Comparison of ENCODE assay signal across 8 mouse cellular contexts in genomic region chr11:75190905-75191441, GRCm38 (mm10). TPM values are rescaled to one million over a fixed set of nuclear protein-coding genes. Genes with fewer than 3 reads are reported as not detected.
DNase-seq lines count a peak whose midpoint lies in the region; ATAC-seq and TF ChIP-seq lines count a peak whose summit lies in the region.

Gene Dph1, minus strand, starts transcription at chr11:75191241.

- DNase-seq in kidney, adult 2 months: no peak
- no peak for DNase-seq in kidney, postnatal 25 days
- DNase-seq in G1E (ENCODE audit: low spot score): no peak
- DNase-seq in forebrain, embryonic 10.5 days (ENCODE audit: extremely low spot score, low spot score): no peak
- DNase-seq in layer of hippocampus, postnatal 10 days (ENCODE audit: low spot score in 2 of 2): no peak
- DNase-seq in frontal cortex, postnatal 14 days (ENCODE audit: low spot score in 2 of 2): no peak
- no peak for DNase-seq in cerebellum, adult 9-10 months

- no peak for TF ChIP-seq POLR2A in kidney, adult 2 months (IDR thresholded peaks at IDR 0.05; ENCODE audit: low read depth, low read length)

- H3K4me1 ChIP-seq in kidney, adult 2 months (ENCODE audit: control insufficient read depth, insufficient read depth, low read length): peaks cover 5% of the 10 kb centered on the region; the same call in 1 of the 2 replicates
- peaks cover 53% of the 10 kb centered on the region for H3K4me1 ChIP-seq in G1E (ENCODE audit: insufficient read depth, low read depth, low read length)
- H3K4me1 ChIP-seq in forebrain, embryonic 10.5 days: peaks cover 67% of the 10 kb centered on the region
- H3K4me1 ChIP-seq in midbrain, embryonic 15.5 days: peaks cover 56% of the 10 kb centered on the region

- H3K27me3 ChIP-seq in kidney, adult 2 months (replicated peaks; ENCODE audit: control insufficient read depth, insufficient read depth, low read length): no peaks in the 10 kb centered on the region
- H3K27me3 ChIP-seq in G1E (ENCODE audit: insufficient read depth, low read length): peaks cover 49% of the 10 kb centered on the region
- H3K27me3 ChIP-seq in forebrain, embryonic 10.5 days (ENCODE audit: poor library complexity, severe bottlenecking): peaks cover 53% of the 10 kb centered on the region
- H3K27me3 ChIP-seq in midbrain, embryonic 15.5 days (replicated peaks): 0 out of 2 replicates have a peak, but pooled peaks cover 8% of the 10 kb centered on the region

- H3K27ac ChIP-seq in kidney, adult 2 months (ENCODE audit: insufficient read depth, low read depth, low read length): no peak within 1 kb of the TSS
- peak within 1 kb of the TSS; percentile 66 for H3K27ac ChIP-seq in forebrain, embryonic 10.5 days
- H3K27ac ChIP-seq in midbrain, embryonic 15.5 days: peak within 1 kb of the TSS; percentile 9; the same call in 1 of the 2 replicates

- TF ChIP-seq CTCF in kidney, adult 2 months (conservative IDR thresholded peaks at IDR 0.05; ENCODE audit: insufficient read depth, insufficient read length, low read depth, low read length): no peak
- no peak for TF ChIP-seq CTCF in G1E (IDR thresholded peaks at IDR 0.05; ENCODE audit: low read depth, low read length)

- peak within 1 kb of the TSS; percentile 96 for H3K4me3 ChIP-seq in kidney, adult 2 months (ENCODE audit: insufficient read depth, low read depth, low read length)
- H3K4me3 ChIP-seq in G1E (ENCODE audit: low read depth, low read length): peak within 1 kb of the TSS; percentile 82
- H3K4me3 ChIP-seq in forebrain, embryonic 10.5 days: peak within 1 kb of the TSS; percentile 92
- peak within 1 kb of the TSS; percentile 72 for H3K4me3 ChIP-seq in midbrain, embryonic 15.5 days

- no peak for ATAC-seq in G1E (ENCODE audit: extremely low read depth, insufficient number of reproducible peaks, low FRiP score, poor library complexity, severe bottlenecking)
- ATAC-seq in midbrain, embryonic 15.5 days (replicated peaks): no peak

- peak within 1 kb of the TSS; percentile 57 for H3K9ac ChIP-seq in midbrain, embryonic 15.5 days

- no peaks in the 10 kb centered on the region for H3K36me3 ChIP-seq in kidney, adult 2 months (ENCODE audit: control insufficient read depth, insufficient read depth, low read length)
- peaks cover 20% of the 10 kb centered on the region for H3K36me3 ChIP-seq in G1E (replicated peaks)
- H3K36me3 ChIP-seq in forebrain, embryonic 10.5 days (replicated peaks): peaks cover under 1% of the 10 kb centered on the region; the same call in 1 of the 2 replicates
- no peaks in the 10 kb centered on the region for H3K36me3 ChIP-seq in midbrain, embryonic 15.5 days (replicated peaks)

- WGBS in kidney, adult 2 months: 55% methylated on average over 5 of the region's 5 CpGs
- 38% methylated on average over 5 of the region's 5 CpGs for WGBS in forebrain, embryonic 10.5 days
- whole genome bisulfite sequencing in midbrain, embryonic 15.5 days: 43% methylated on average over 5 of the region's 5 CpGs

- peak within 1 kb of the TSS; percentile 85 for H3K4me2 ChIP-seq in midbrain, embryonic 15.5 days

- H3K9me3 ChIP-seq in G1E (replicated peaks): peaks cover 10% of the 10 kb centered on the region
- H3K9me3 ChIP-seq in forebrain, embryonic 10.5 days: no peaks in the 10 kb centered on the region
- H3K9me3 ChIP-seq in midbrain, embryonic 15.5 days: no peaks in the 10 kb centered on the region

RNA-seq across cellular contexts. Expression of gene Dph1, which starts in this region (rescaled TPM):
- polyA plus RNA-seq in kidney, adult 2 months (2012; rRNA removed): 40.2 and 46.7 TPM in 2 replicates
- total RNA-seq in G1E (2014; fragmentation: Nextera tagmentation) (4.7 and 10.0 TPM in 2 replicates), G1E (2017) (6.1 and 8.7 TPM in 2 replicates)
- 61.5 and 93.9 TPM in 2 replicates for polyA plus RNA-seq in G1E (2012)
- 29.5 TPM in 2 replicates for polyA plus RNA-seq in forebrain, embryonic 10.5 days (2016; fragmentation: Nextera tagmentation; extraction: Ambion mirVana)
- total RNA-seq in layer of hippocampus, postnatal 10 days (2021): 10 to 100 TPM; 20.8 to 21.1 TPM
- polyA plus RNA-seq in midbrain, embryonic 15.5 days (2015; fragmentation: Nextera tagmentation; extraction: Ambion mirVana): 13.1 and 14.0 TPM in 2 replicates
